Mouse (Mus musculus): ENCODE measurements around the gene Bloc1s3. TPM values are rescaled to one million over a fixed set of nuclear protein-coding genes. Genes with fewer than 3 reads are reported as not detected.
A peak's percentile ranks its signal among the peaks of the same experiment; 100 is the strongest.

Bloc1s3 gene
- polyA plus RNA-seq, 1 experiment, result not detected

DNA sequence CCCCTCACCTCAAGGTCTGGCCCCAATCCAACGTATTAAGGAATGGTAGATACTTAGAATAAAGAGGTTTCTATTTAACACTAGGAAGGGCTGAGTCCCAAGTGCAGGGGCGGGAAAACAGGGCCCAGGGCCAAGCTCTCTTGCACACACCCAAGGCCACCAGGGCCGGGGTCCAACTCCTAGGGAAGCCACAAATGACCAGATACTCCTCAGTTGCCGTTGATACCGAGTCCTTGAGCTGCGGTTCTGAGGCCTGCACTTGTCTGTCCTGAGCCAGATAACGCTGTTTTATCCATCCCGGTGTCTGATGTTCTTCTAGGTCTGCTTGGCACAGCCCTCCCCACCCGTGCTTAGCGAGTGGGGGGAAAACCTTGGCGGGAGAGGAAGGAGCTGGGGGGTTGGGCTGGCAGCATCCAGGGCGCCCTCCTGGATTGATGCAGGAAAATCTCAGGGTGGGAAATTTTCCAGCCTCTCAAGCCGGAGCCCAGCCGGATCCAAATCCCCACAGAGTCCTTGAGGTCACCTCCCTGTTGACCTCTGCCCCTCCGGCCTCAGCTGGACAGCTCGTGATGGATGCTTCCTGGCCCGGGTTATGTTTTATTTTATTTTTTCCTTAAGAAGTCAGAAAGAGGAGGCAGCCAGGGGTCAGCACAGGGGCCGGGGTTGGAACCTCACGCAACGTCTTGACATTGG is 12.5 kb downstream of the Bloc1s3 start:
- Histone ChIP-seq H3K27ac (ENCODE audit: insufficient read depth, low read depth, low read length) (no peak overlapping the region), H3K4me3 (ENCODE audit: insufficient read depth, low read depth, low read length) (no peak overlapping the region), H3K4me1 (ENCODE audit: control insufficient read depth, insufficient read depth, low read length) (peaks cover 2% of the 10 kb centered on the region; the same call in 1 of the 2 replicates)
- TF ChIP-seq CTCF (IDR thresholded peaks at IDR 0.05; ENCODE audit: insufficient read depth, low read depth, low read length) (no peak), POLR2A (IDR thresholded peaks at IDR 0.05; ENCODE audit: insufficient read depth, low read depth, low read length) (no peak)
- WGBS, result 68% methylated on average over 20 of the region's 20 CpGs

DNA sequence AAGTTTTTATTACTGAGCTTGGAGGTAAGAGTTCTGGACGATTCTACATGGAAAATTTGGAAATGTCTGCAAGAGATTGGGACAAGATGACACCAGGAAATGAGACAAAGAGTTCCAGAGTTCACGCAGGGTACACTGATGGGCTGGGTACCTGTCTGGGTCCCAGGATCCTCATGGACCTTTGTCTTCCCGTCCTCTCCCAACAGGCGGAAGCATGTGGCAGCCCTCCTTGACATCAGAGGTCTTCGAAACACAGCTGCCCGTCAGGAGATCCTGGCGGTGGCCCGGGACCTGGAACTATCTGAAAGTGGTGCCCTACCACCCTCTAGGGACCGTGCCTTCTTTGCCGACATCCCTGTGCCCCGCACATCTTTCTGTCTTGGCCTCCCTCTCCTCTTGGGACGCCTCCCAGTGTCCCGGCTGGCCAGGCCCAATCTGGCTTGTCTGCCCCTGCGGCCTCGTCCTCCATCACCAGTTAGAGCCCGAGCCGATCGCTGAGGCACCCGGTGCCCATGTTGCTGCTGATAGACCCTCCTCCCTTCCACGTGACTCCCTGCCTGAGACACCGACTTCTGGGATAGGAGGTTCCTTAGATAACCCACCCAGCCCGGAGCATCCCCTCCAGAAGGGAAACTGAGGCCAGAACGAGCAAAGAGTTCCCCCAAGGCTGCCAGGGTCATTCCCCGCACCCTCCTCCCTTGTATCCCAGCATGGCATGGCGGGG is 13.3 kb downstream of the Bloc1s3 start:
- Histone ChIP-seq H3K4me1 (ENCODE audit: control insufficient read depth, insufficient read depth, low read length) (peaks cover 2% of the 10 kb centered on the region; the same call in 1 of the 2 replicates), H3K4me3 (ENCODE audit: insufficient read depth, low read depth, low read length) (no peak overlapping the region), H3K27ac (ENCODE audit: insufficient read depth, low read depth, low read length) (no peak overlapping the region)
- WGBS, result 80% methylated on average over 25 of the region's 25 CpGs
- no peak for TF ChIP-seq POLR2A (IDR thresholded peaks at IDR 0.05; ENCODE audit: insufficient read depth, low read depth, low read length)

DNA sequence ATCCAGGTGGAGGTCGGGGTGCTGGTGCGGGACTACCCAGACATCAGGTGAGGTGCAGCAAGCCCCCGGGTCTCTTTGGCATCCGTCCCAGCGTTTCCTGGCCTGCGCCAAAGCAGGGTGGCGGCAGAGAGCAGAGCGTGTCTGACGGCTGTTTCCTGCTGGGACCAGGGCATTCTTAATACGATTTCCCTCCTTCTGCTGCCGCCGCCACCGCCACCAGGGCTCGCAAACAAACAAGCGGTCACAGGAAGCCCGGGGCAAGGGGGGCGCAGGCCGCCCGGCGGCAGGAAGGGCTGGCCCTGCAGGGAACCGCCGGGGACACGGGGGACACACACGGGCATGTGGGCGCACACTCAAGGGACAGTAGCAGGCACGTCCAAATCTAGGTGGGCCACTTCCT is 16.4 kb downstream of the Bloc1s3 start:
- WGBS, result 6% methylated on average over 26 of the region's 26 CpGs
- Histone ChIP-seq H3K4me1 (ENCODE audit: control insufficient read depth, insufficient read depth, low read length) (peaks cover 8% of the 10 kb centered on the region), H3K27ac (ENCODE audit: insufficient read depth, low read depth, low read length) (no peak overlapping the region), H3K4me3 (ENCODE audit: insufficient read depth, low read depth, low read length) (no peak overlapping the region)
- TF ChIP-seq CTCF (IDR thresholded peaks at IDR 0.05; ENCODE audit: insufficient read depth, low read depth, low read length) (no peak), POLR2A (IDR thresholded peaks at IDR 0.05; ENCODE audit: insufficient read depth, low read depth, low read length) (no peak)

DNA sequence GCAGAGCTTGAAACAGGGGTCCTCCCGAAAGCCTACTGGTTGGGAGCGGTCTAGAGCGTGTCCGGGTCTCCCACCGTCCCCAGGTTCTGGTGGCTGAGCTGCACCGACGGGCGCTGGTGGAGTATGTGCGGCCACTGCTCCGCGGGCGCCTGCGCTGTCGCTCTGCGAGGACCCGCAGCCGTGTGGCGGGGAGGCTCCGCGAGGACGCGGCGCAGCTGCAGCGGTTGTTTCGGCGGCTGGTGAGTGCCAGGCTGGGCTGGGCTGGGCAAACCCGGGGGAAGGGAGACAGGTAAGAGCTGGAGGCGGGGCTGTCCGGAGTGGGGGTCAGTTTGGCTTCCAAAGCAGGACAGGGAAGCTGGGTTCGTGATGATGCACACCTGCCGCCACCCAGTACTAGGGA is 18.6 kb downstream of the Bloc1s3 start:
- peaks cover 6% of the 10 kb centered on the region for H3K4me1 ChIP-seq (ENCODE audit: control insufficient read depth, insufficient read depth, low read length)
- 8% methylated on average over 31 of the region's 31 CpGs for WGBS
- TF ChIP-seq CTCF (IDR thresholded peaks at IDR 0.05; ENCODE audit: insufficient read depth, low read depth, low read length) (no peak), POLR2A (IDR thresholded peaks at IDR 0.05; ENCODE audit: insufficient read depth, low read depth, low read length) (no peak)
- 0 out of 2 replicates have a peak overlapping the region, but pooled peaks have one; percentile 10 for H3K4me3 ChIP-seq (ENCODE audit: insufficient read depth, low read depth, low read length)
- no peak overlapping the region for H3K27ac ChIP-seq (ENCODE audit: insufficient read depth, low read depth, low read length)

DNA sequence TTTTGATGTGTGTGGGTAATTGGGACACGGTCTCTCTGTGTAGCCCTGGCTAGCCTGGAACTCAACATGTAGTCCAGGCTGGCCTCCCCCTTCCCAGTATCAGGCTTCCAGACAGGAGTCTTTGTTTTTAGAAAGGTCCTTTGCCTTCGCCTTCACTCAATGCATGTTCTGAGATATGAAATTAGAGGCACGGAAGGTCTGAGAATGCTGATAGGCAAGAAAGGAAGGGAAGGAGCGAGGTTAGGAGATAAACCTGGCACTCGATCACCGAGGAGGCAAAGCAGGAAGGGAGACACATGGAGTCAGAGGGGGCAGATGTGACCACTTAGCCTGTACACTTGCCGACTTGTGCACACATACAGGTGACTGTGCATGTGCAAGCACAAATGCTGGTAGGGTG is 21.6 kb downstream of the Bloc1s3 start:
- 95% methylated on average over 7 of the region's 7 CpGs for WGBS

DNA sequence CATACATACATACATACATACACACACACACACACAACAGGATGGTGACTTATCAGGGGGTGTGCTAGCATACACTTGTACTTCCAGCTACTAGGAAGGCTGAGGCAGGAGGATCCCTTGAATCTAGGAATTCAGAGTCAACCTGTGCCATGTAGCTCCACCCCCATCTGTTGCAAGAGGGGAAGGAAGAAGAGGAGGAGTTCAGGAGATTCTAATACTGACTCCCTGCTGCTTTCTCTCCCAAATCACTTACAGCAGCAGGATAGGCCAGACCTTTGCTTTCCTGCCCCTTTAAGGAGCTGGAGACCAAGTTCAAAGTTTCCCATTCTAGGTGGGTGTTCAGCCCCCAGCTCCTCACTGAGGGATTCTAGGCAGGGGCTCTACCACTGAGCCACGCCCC is 22.7 kb downstream of the Bloc1s3 start:
- WGBS, result 100% methylated on average over 1 of the region's 1 CpGs
- Histone ChIP-seq H3K4me3 (ENCODE audit: insufficient read depth, low read depth, low read length) (no peak overlapping the region), H3K27ac (ENCODE audit: insufficient read depth, low read depth, low read length) (no peak overlapping the region), H3K4me1 (ENCODE audit: control insufficient read depth, insufficient read depth, low read length) (peaks cover 6% of the 10 kb centered on the region)
- TF ChIP-seq POLR2A (IDR thresholded peaks at IDR 0.05; ENCODE audit: insufficient read depth, low read depth, low read length), result no peak
- no peak for TF ChIP-seq CTCF (IDR thresholded peaks at IDR 0.05; ENCODE audit: insufficient read depth, low read depth, low read length)

More for the DNA sequence above, 21.6 kb downstream of the Bloc1s3 start:
- no peak overlapping the region for H3K4me3 ChIP-seq (ENCODE audit: insufficient read depth, low read depth, low read length)
- no peak for TF ChIP-seq POLR2A (IDR thresholded peaks at IDR 0.05; ENCODE audit: insufficient read depth, low read depth, low read length)
- no peak for TF ChIP-seq CTCF (IDR thresholded peaks at IDR 0.05; ENCODE audit: insufficient read depth, low read depth, low read length)
- peaks cover 6% of the 10 kb centered on the region for H3K4me1 ChIP-seq (ENCODE audit: control insufficient read depth, insufficient read depth, low read length)
- no peak overlapping the region for H3K27ac ChIP-seq (ENCODE audit: insufficient read depth, low read depth, low read length)

DNA sequence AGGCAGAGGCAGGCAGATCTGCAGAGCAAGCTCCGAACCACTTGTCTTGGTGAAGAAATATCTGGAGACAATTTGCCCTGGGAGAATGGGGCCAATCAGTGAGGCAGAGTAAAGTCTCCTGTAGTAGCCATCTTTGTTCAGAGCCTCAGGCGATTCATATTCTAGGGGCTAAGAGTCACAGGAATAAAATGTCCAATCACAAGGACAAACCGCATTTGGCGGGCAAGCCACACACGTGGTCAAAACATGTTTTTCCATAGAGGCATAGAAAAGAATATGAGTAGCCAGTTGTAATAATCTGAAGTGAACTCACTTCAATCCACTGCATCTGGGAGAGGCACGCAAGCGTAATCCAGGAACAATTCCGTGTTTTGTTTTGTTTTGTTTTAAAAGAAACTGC is 24.9 kb downstream of the Bloc1s3 start:
- H3K27ac ChIP-seq (ENCODE audit: insufficient read depth, low read depth, low read length), result no peak overlapping the region
- 85% methylated on average over 8 of the region's 8 CpGs for WGBS
- TF ChIP-seq CTCF (IDR thresholded peaks at IDR 0.05; ENCODE audit: insufficient read depth, low read depth, low read length), result no peak
- TF ChIP-seq POLR2A (IDR thresholded peaks at IDR 0.05; ENCODE audit: insufficient read depth, low read depth, low read length), result no peak
- no peaks in the 10 kb centered on the region for H3K4me1 ChIP-seq (ENCODE audit: control insufficient read depth, insufficient read depth, low read length)
- no peak overlapping the region for H3K4me3 ChIP-seq (ENCODE audit: insufficient read depth, low read depth, low read length)

DNA sequence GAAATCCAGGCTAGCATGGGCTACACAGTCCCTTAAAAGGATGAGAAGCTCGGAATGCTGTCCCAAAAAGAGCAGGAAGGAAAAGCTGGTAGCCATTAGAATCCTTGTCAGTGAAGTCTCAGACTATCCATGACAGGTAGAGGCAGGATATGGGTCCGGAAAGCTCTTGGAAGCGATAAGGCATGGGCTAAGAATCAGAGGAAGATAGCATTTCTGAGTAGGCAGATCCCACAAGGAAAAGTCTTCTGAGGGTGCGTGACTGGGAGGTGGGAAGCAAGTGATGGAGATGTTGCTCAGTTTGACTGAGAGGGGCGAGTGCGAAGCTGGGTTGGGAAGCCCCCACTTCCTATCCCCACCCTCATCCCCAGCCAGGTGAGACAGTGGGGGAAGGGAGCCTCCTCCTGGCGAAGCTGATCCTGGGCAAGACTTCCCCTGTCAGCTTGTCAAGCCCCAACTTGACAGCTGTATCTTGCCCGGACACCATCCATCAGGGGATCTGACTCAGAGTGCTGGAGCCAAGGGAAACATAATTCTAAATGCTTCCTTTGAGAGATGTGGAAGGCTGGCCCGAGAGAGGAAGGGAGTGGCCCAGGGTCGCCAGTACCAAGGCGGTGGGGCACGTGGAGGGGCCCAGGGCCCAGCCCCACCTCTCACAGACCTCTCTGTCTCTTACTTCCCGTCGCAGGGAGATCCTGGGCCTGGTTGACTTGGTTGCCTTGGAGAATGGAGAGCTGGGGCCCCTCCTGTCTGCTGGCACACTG is 30.4 kb downstream of the Bloc1s3 start:
- WGBS, result 41% methylated on average over 14 of the region's 14 CpGs
- H3K4me3 ChIP-seq (ENCODE audit: insufficient read depth, low read depth, low read length), result no peak overlapping the region
- peaks cover 3% of the 10 kb centered on the region for H3K4me1 ChIP-seq (ENCODE audit: control insufficient read depth, insufficient read depth, low read length)

DNA sequence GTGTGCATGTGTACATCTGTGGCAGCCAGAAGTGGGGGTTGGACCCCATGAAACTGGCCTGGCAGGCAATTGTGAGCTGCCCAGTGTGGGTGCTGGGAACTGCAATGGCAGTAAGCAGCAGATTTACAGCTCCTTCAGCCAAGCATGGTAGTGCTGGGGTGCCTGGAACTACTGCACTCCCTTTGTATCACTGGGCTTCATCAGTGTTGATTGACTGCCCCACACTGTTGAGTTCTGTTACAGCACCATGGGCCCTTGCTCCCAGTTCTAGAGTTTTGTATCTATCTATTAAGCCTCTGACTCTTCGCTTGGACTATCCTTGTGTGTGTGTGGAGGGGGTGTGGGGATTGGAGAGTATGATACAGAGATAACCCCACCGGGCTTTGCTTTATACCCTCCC is 31.1 kb downstream of the Bloc1s3 start:
- no peak overlapping the region for H3K27ac ChIP-seq (ENCODE audit: insufficient read depth, low read depth, low read length)
- no peak overlapping the region for H3K4me3 ChIP-seq (ENCODE audit: insufficient read depth, low read depth, low read length)
- TF ChIP-seq CTCF (IDR thresholded peaks at IDR 0.05; ENCODE audit: insufficient read depth, low read depth, low read length), result no peak
- TF ChIP-seq POLR2A (IDR thresholded peaks at IDR 0.05; ENCODE audit: insufficient read depth, low read depth, low read length), result no peak
- WGBS, result 81% methylated on average over 2 of the region's 2 CpGs
- H3K4me1 ChIP-seq (ENCODE audit: control insufficient read depth, insufficient read depth, low read length), result peaks cover 3% of the 10 kb centered on the region

More for the DNA sequence above, 30.4 kb downstream of the Bloc1s3 start:
- no peak for TF ChIP-seq POLR2A (IDR thresholded peaks at IDR 0.05; ENCODE audit: insufficient read depth, low read depth, low read length)
- TF ChIP-seq CTCF (IDR thresholded peaks at IDR 0.05; ENCODE audit: insufficient read depth, low read depth, low read length), result no peak
- no peak overlapping the region for H3K27ac ChIP-seq (ENCODE audit: insufficient read depth, low read depth, low read length)
